Mouse (Mus musculus) c-Kit-positive CD71-negative TER-119-negative erythroid progenitor cells, embryonic 14.5 days (primary cell): Measurements from ENCODE around the gene Dennd6b.

Experiments
- DNase-seq: peaks from one replicate; pipeline ENCODE4 v3.0.0-alpha.2; 2013; ENCODE audit warnings: low read depth

Dennd6b gene

DNA sequence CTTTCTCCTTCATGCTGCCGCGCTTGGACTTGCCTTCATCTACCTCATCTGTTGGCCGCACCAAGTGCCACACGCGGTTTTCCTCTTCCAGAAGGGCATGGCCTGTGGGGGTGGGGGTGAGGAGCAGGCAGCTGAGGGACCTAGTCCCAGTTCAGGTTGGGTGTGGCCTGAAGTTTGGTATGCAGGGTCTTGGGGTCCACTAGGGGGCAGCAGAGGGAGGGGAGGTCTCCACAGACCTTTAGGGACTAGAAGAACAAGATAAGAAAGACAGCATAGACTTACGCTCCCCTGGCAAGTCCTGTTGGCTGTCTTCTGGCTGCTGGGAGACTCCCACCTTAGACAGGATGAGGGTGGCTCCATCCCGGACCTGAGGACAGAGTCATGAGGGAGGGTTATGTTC is 38.3 kb downstream of the Dennd6b start:
- DNase-seq: peak; percentile 82

DNA sequence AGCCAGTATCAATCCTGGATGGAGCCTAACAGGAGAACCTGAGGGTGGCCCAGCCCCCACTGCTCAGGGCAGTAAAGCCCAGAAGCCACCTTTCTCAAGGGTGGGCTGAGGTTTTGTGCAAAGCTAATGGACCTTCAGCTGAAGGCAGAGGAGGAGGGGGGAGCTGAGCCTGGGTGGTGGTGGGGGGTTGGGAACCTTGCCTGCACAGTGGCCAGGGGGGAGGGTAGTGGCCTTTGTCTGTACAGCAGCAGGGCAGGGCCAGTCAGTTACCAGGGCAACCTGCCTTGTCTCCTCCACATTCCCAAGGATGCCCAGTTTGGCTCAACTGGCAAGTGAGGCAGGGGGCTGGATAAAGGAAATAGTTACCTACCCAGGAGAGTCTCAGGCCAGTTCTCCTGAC is 44.0 kb downstream of the Dennd6b start:
- DNase-seq: no peak

DNA sequence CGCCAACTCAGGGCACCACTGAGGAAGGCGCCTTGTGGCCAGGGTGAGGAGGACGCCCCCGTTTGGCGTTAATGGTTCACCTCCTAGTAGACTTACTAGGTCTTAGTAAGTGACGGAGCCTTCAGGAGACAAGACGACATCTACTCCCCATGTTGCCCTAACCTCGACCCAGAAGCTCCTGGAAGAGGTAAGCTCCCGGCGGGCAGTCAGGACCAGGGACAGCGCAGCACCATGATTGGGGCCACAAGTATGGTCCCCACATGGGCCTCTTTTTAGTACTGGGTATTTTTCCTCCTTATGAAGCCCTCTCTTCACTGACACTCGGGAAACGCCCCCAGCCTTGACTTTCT is 46.3 kb downstream of the Dennd6b start:
- DNase-seq: no peak

DNA sequence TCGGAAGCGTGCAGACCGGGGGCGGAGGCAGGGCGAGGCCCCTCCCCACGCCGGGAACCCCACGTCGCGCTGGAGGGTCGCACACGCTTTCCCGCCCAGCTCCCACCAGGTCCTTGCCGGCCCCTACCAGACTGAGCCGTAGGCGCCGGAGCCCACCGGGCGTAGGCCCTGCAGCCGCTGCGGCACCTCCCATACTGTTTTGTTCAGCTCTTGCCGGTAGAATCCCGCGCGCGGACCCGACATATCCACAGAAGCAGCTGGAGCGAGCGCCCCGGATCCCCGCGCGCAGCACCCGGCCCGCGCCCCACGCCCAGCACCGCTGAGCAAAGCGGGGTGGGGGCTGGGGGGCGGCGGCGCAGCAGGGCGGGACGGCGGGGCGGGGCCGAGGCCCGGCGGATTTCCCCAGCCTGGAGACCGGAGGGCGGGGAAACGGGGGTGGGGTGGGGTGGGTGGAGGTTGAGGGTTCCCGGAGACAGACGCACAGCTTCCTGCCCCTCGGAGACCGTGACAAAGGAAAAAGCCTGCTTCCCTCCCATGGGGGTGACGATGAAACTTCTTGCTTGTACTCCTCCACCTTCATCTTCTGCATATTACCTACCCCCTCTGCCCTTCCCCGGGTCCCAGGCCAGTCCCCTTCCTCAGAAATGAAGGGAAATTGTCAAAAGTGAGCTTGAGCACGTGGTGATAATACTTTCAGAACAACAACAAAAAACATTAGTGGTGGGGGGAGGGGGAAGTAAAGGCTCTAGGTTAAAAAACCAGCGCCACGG is 46.8 kb downstream of the Dennd6b start, which contains the start of gene Mapk11:
Gene Mapk11, minus strand, starts transcription at position 358 of the 770 bp plus-strand sequence.
- DNase-seq: no peak

DNA sequence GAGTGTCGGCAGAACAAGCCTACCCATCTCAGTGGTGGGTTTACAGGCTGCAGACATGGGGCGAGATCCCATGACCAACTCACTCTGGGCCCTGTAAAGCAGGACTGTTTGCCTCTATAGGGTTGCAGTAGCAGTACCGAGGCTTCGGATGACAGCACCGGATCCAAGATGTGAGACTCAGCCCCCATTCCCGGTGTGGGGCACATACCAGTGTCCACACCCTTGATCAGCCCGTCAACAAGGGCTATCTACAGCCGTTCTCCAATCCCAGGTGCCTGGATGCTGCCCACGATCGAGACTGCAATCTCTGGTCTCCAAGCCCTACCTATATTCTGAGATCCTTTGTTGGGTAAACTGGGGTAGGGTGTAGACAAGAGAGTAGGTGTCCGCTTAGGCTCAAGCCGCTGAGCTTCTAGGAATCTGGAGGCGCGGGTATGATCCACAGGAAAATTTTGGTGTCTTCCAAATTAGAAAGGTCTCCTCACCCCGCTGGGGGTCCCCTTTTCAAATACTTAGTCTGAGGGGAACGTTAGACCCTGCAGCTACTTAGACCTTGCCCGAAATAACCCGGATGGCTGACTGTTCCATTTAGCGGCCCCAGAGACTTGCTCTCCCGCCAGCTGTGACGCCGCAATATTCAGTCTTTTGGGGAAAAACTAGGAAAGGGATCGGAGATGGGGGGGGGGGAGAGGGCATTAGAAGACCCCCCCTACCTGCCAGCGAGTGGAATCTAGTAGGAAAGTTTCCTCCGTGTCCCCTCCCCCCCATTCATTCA is 47.6 kb downstream of the Dennd6b start:
- DNase-seq: no peak

DNA sequence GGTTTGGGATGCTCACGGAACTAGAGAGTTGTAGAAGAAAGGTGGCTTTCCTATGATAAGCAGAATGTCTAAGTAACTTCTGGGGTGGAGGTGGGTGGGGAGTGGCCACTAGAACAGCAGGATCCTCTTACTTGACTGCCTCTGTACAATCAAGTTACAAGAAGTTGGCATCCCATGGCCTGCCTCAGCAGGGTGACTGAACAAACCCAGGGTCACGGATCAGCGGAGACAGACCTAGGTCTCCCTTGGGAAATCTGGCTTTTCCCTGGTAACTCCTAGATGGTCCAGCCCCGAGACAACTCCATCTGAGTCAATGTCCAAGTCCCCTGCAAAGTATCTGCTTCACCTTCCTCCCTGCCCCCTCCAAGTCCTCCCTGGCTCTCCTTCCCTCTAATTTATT is 48.4 kb downstream of the Dennd6b start:
- DNase-seq: no peak

DNA sequence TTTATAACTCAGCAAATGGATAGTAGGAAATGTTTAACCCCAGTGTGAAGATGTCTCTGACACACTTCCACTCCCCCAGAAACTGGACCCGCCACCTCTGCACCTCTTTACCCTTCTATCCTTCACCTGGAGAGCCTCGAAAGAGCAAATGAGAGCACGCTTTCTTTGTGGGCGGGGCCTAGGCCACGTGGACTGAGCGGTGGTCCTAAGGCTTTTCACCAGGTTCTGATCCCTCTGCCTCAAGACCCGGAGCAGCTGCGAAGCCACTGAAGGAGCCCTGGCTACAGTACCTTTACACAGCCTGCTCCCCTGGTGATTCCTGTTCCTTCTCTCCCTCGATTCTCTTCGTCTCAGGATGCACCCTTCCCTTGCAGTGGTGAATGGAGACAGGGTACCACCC is 48.8 kb downstream of the Dennd6b start:
- DNase-seq: no peak

DNA sequence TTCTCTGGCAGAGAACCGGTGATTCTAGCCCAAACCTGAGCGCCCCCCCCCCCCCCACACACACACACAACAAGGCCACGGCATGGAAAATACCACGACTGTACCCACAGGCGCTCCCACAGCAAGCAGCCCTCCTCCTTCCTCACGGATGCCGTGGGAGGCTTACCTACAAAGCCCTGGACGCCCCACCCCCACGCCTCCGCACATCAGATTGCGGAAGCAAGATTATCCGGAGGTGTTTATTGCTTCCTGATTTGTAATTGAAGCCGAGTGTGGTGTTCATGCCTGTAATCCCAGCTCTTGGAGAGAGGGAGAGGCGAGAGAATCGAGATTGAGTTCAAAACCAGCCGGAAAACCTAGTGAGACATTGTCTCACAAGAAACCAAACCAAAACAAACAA is 49.3 kb downstream of the Dennd6b start:
- no peak for DNase-seq

DNA sequence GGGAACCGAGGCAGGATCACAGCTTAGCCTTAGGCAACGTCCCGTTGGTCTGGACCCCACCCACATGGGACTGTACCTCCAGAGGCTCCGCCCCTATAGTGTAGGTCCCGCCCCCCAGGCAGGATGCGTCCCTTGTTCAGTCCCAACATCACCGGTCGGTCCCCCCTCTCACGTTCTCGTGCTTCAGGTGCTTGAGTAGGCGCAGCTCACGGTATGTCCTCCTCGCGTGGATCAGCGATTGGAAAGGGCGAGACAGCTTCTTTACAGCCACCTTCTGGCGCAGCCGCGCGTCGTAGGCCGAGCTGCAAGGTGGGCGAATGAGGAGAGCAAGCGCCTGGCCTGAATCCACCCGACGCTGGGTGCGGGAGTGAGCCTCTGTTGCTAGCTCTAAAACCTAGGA is 49.8 kb downstream of the Dennd6b start:
- no peak for DNase-seq

DNA sequence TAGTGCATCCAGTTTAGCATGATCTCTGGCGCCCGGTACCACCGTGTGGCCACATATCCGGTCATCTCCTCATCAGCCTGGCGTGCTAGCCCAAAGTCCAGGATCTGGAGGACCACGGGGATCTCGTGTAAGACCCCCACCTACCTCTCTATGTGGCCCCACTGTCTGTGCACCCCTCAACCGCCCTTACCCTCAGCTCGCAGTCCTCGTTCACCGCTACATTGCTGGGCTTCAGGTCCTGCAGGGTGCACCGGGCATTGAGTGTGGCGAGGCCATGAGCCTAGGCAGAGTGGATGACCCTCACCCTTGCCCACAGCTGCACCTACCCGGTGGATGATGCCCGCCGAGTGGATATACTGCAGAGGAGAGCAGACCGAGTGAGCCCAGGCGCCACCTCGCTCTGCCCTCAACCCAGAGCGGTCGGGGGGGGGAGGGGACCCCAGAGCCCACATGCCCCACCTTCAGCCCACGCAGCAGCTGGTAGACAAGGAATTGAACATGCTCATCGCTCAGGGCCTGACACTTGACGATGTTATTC is 50.4 kb downstream of the Dennd6b start:
- DNase-seq: no peak

DNA sequence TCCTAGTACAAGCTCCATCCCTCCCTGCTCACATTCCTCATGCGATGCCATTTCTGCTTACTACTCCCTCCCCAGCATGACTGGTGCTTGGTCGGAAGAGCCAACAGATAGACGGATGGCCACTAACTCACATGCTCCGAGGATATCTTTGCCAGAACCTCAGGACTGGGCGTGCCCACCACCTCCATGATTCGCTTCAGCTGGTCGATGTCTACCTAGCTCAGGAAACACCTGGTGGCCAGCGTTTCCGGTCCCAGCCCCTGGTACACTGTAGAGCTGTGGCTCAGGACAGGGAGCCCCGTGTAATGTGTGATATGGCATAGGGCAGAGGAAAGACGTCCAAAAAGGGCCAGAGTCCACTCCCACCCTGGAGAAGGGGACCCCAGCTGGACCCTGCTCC is 51.3 kb downstream of the Dennd6b start:
- no peak for DNase-seq

DNA sequence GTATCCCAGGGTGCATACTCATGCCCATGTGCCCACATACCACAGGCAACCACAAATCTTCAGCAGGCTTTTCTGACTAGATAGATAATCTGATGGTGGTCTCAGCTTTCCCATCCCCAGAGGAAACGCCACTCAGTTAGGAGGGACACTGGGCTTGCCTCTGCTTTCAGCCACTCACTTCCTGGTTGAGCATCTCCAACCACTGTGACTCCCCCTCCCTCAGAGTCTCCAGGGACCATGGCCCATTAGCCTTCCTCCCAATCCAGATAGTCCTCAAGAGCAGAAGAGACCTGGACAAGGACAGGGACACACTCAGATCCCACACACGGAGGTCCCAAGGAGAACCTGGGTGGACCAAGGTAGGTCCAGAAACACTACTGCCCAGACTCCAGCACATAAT is 53.2 kb downstream of the Dennd6b start:
- no peak for DNase-seq

DNA sequence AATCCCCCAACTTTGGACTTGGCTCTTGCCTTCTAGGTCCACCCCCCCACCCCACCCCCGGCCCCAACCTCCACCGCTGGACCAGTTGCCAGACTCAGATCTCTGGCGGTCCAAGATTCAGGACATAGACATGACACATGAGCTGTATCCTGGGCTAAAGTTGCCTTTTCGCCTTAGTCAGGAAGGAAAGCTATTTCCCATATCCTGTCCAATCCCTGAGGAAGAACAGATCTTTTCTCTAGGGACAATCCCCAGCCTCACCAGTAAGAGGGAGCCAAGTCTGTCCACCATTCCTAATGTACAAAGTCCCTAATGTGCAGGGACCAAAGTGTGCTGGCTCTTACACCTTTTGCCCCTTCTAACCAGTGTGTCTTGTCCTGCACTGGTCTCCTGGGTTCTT is 54.4 kb downstream of the Dennd6b start:
- no peak for DNase-seq

DNA sequence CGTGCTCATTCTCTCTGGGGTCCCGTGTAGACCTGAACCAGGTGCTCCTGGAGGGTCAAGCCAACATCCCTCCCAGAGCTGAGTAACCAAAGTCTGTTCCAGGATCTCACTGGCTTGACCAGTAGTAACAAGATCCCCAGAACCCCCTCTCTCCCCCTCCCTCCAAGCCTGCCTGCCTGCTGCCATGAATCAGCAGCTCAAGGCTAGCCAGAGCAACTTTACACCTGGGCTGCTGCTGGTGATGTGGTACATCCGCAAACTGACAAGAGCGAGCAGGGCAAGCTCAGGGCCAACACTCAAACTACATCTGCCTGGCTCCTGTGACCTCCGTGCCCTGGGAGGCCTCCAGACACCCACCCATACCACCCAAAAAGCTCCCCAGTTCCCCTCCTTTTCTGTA is 54.9 kb downstream of the Dennd6b start:
- no peak for DNase-seq

DNA sequence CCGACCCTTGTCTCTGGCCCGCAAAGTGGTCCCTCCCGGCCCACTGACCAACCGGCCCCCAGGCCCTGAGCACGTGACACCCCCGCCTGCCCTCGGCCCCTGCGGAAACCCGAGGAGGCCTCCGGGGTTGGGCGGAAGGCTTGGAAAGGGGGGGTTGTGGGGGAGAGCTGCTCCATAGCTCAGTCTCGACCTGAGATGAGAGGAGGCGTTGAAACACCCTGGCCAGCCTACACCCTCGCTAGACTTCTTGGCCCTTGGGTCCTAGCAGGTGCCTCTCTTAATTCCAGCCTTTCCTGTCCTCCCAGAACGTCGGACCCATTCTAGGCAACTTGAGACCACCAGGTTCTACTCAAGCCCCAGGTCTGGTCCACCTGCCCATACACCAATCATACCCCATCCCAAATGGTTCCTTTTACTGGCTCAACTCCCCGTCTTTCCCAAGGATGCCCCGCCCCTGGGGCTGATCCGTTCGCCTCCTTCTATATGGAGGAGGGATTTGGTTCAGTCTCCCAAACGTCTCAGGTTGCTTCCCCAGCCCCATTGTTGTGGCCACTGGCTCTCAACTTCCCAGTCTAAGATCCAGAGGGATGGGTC is 55.5 kb downstream of the Dennd6b start, which contains the start of gene Mapk12:
Gene Mapk12, minus strand, starts transcription at position 45 of the 594 bp plus-strand sequence.
- DNase-seq: no peak

DNA sequence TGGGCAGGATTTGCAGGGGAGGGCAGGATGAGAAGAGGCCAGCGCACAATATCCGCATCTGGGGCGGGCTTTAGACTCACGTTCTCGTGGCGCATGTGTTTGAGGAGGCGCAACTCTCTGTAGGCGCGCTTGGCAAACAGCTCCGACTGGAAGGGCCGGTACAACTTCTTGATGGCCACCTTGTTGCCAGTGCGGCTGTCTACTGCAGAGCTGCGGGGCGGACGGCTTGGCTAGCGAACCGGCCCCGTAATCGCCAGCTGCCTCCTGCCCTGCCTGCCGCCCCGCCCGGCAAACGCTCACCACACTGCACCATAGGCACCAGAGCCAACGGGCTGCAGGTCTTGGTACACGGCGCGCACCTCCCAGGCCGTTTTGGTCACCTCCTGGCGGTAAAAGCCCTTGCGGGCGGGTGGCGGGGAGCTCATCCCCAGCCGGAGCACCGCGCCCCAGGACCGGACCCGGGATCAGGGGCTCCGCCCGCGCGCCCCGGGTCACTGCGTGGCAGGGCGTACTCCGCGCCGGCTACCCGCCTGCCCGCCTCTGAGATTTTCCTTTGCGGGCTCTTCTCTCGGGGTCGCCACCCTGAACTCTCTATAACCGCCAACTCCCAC is 56.1 kb downstream of the Dennd6b start:
- no peak for DNase-seq

DNA sequence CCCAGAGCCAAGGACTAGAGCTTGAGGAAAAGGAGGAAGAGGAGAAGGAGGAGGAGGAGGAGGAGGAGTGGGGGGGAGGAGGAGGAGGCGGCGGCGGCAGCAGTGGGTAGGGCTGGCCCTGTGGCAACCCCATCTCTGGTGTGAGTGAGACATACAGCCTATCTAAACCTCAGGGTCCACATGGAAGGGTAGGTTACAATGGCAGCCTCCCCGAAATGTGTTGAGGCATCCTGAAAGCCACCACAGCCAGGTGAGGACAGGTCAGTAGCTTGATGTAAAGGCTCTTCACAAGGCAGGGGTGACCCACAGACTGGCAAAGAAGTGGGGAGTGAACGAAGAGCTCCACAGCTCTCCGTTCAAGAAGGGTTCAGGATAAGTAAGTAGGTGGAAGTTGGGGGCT is 57.8 kb downstream of the Dennd6b start:
- no peak for DNase-seq

DNA sequence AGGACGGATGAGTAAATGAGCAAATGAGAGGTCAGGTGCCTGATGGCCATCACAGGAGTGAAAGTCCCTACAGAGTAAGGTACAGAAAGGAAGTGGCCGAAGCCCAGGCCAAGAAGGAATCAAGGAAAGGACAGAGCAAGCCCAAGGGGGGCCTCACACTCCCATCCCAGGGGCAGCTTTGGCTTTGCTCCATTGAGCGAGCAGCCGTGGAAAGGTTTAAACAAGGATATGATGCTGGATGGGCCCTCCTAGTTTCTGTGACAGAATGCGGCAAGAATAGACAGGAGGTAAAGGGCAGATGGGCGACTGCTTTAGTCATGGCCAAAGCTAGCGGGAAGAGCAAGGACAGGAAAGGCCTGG is 58.3 kb downstream of the Dennd6b start:
- DNase-seq: no peak

DNA sequence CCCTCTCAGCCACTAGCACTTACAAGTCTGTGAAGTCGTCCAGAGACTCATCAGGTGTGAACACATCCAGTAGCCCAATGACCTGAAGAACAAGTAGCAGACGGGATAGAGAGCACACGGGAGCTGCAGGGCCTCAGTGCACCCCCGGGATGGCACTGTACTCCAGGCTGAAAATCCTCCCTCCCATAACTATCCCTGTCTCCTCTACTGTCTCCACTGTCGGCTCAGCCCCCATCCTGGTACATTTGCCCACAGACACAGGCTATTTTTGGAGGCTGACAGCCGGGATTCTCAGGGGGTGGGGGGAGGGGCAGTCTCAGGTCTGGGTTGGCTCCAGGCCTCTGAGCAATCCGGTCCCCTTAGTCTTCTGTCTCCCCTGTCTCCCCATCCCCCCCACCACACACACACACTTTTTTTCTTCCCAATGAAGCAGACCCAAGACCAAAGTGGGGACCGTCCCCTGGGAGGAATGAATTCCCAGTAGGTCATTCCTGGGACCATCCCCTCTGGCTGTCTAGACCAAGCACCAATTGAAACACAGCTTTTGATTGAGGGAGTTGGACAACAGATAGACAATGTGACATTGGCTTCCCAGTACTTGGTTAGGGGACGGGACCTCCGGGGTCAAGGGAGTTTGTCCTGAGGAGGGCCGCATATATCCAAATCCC is 58.8 kb downstream of the Dennd6b start:
- DNase-seq: no peak

DNA sequence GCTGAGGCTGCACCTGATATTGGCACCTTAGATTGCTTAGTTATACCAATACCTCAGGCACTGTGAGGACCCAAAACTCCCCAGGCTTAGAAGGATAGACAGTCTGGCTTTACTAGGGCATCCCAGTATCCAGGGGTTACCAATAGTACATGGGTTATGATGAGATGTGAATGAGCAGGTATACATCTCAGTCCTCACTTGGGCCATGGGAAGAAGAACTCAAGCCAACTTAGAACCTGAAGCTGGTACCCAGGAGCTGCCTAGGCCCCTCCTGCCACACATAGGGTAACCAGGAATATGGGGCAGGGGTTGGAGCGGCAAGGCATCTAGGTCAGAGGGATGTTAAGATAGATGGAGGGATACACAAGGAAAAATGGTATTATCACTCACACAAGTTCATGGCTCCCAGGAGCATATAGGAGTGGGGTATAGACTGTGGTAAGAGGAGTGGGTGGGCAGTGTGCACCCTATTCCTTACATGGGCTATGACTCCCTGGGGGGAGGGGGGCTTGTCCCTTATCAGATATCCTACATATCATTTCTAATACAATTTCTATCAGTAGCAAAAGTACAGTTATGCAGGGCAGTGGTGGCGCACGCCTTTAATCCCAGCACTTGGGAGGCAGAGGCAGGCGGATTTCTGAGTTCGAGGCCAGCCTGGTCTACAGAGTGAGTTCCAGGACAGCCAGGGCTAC is 59.7 kb downstream of the Dennd6b start:
- DNase-seq: no peak
